Mouse (Mus musculus): ENCODE measurements at regions not wholly inside any gene's neighbourhood (a gene's known extent, or its start where the extent isn't known, plus 50 kb on each side); places are given as distances from the start of the nearest gene placed in this dataset.

GRCm38 (mm10) chr13:102258207-102258606, 435.2 kb upstream of the Cd180 start:
- no peaks in the 10 kb centered on the region for H3K9me3 ChIP-seq (ENCODE audit: low read length)
- H3K4me3 ChIP-seq (replicated peaks; ENCODE audit: low read length) = no peak overlapping the region
- no peaks in the 10 kb centered on the region for H3K4me1 ChIP-seq (replicated peaks; ENCODE audit: low read depth, low read length)
- TF ChIP-seq NANOG (IDR thresholded peaks at IDR 0.05; ENCODE audit: borderline replicate concordance, low read length) (no peak), CTCF (conservative IDR thresholded peaks at IDR 0.05; ENCODE audit: low read length) (no peak), POU5F1 (IDR thresholded peaks at IDR 0.05; ENCODE audit: borderline replicate concordance, low read length) (no peak)
- H3K27me3 ChIP-seq (ENCODE audit: insufficient read depth, low read length) = no peaks in the 10 kb centered on the region
- no peaks in the 10 kb centered on the region for H3K36me3 ChIP-seq (ENCODE audit: insufficient read depth, low read length)

DNA sequence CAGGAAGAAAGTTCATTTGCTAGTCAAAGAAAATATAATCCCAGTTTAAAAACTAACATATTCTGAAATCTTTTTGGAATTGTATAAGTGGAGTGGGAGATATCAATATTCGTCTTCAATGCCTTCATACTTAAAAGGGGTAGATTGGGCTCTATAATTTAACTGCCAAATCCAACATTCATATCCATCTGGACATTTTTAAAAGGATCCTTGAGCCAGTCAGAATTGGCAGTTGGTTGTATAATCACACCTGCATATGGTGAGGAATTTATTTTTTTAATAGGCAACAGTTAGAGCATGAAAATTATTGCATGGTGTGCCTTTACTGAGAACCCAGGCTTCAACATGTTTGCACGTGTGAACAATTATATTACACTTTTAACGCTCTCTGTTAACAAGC, 419.5 kb upstream of the Cd180 start:
- TF ChIP-seq CTCF (conservative IDR thresholded peaks at IDR 0.05; ENCODE audit: low read length) (no peak), NANOG (IDR thresholded peaks at IDR 0.05; ENCODE audit: borderline replicate concordance, low read length) (no peak), POU5F1 (IDR thresholded peaks at IDR 0.05; ENCODE audit: borderline replicate concordance, low read length) (no peak)
- Histone ChIP-seq H3K4me3 (replicated peaks; ENCODE audit: low read length) (no peak overlapping the region), H3K9me3 (ENCODE audit: low read length) (no peaks in the 10 kb centered on the region), H3K27me3 (ENCODE audit: insufficient read depth, low read length) (no peaks in the 10 kb centered on the region), H3K4me1 (replicated peaks; ENCODE audit: low read depth, low read length) (no peaks in the 10 kb centered on the region), H3K36me3 (ENCODE audit: insufficient read depth, low read length) (no peaks in the 10 kb centered on the region)

DNA sequence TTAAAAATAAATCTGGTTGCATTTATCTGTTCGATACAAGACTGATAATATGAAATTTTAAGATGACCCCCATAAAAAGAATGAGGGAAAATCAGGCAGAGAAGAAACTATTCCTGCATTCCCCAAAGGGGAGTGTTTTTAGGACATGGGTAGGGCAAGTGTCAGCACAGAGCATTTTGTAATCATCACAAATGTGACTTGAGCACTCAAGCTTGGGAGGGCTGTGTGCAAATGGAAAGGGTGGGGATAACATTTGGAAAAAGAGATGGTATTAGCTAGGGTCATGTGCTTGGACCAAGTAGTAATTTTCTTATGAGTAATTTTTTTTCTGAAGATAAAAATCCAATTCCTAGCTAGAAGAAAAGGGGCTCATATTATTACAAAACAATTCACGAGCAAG, 418.1 kb upstream of the Cd180 start:
- no peaks in the 10 kb centered on the region for H3K27me3 ChIP-seq (ENCODE audit: insufficient read depth, low read length)
- TF ChIP-seq POU5F1 (IDR thresholded peaks at IDR 0.05; ENCODE audit: borderline replicate concordance, low read length) = no peak
- TF ChIP-seq CTCF (conservative IDR thresholded peaks at IDR 0.05; ENCODE audit: low read length) = no peak
- no peak for TF ChIP-seq NANOG (IDR thresholded peaks at IDR 0.05; ENCODE audit: borderline replicate concordance, low read length)
- no peaks in the 10 kb centered on the region for H3K9me3 ChIP-seq (ENCODE audit: low read length)
- no peaks in the 10 kb centered on the region for H3K4me1 ChIP-seq (replicated peaks; ENCODE audit: low read depth, low read length)
- H3K4me3 ChIP-seq (replicated peaks; ENCODE audit: low read length) = no peak overlapping the region
- H3K36me3 ChIP-seq (ENCODE audit: insufficient read depth, low read length) = no peaks in the 10 kb centered on the region

GRCm38 (mm10) chr13:102276885-102277284, 416.5 kb upstream of the Cd180 start:
- no peaks in the 10 kb centered on the region for H3K4me1 ChIP-seq (replicated peaks; ENCODE audit: low read depth, low read length)
- no peaks in the 10 kb centered on the region for H3K36me3 ChIP-seq (ENCODE audit: insufficient read depth, low read length)
- H3K27me3 ChIP-seq (ENCODE audit: insufficient read depth, low read length) = no peaks in the 10 kb centered on the region
- H3K9me3 ChIP-seq (ENCODE audit: low read length) = no peaks in the 10 kb centered on the region
- no peak overlapping the region for H3K4me3 ChIP-seq (replicated peaks; ENCODE audit: low read length)
- TF ChIP-seq POU5F1 (IDR thresholded peaks at IDR 0.05; ENCODE audit: borderline replicate concordance, low read length) = no peak
- no peak for TF ChIP-seq CTCF (conservative IDR thresholded peaks at IDR 0.05; ENCODE audit: low read length)
- no peak for TF ChIP-seq NANOG (IDR thresholded peaks at IDR 0.05; ENCODE audit: borderline replicate concordance, low read length)

- no peaks in the 10 kb centered on the region for H3K9me3 ChIP-seq (ENCODE audit: low read length)
- no peaks in the 10 kb centered on the region for H3K4me1 ChIP-seq (replicated peaks; ENCODE audit: low read depth, low read length)
- H3K4me3 ChIP-seq (replicated peaks; ENCODE audit: low read length) = no peak overlapping the region
- TF ChIP-seq POU5F1 (IDR thresholded peaks at IDR 0.05; ENCODE audit: borderline replicate concordance, low read length) = no peak
- TF ChIP-seq NANOG (IDR thresholded peaks at IDR 0.05; ENCODE audit: borderline replicate concordance, low read length) = no peak
- no peak for TF ChIP-seq CTCF (conservative IDR thresholded peaks at IDR 0.05; ENCODE audit: low read length)
- H3K27me3 ChIP-seq (ENCODE audit: insufficient read depth, low read length) = no peaks in the 10 kb centered on the region
- no peaks in the 10 kb centered on the region for H3K36me3 ChIP-seq (ENCODE audit: insufficient read depth, low read length)
These were observed 413.2 kb upstream of the Cd180 start for GRCm38 (mm10) chr13:102280198-102280597.

DNA sequence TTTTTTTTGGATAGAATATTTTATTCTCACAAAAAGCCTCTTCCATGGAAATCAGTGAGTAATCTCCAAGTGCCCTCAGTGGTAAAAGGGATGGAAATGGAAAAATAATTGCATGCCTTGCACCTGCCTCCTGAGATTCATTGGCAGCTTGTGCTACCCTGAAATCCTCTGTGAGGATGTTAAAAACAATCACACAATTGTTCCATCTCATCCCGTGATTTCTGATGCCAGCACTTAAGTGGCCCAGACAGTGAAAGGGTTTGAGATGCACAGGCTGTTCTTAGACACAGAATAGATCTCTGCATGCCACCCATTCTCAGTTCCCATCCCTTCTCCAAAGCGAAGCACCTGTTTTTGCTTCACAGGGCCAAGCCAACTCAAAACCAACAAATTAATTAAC, 398.9 kb upstream of the Cd180 start:
- no peaks in the 10 kb centered on the region for H3K9me3 ChIP-seq (ENCODE audit: low read length)
- H3K36me3 ChIP-seq (ENCODE audit: insufficient read depth, low read length) = no peaks in the 10 kb centered on the region
- TF ChIP-seq POU5F1 (IDR thresholded peaks at IDR 0.05; ENCODE audit: borderline replicate concordance, low read length) (no peak), CTCF (conservative IDR thresholded peaks at IDR 0.05; ENCODE audit: low read length) (no peak), NANOG (IDR thresholded peaks at IDR 0.05; ENCODE audit: borderline replicate concordance, low read length) (no peak)
- H3K27me3 ChIP-seq (ENCODE audit: insufficient read depth, low read length) = no peaks in the 10 kb centered on the region
- H3K4me3 ChIP-seq (replicated peaks; ENCODE audit: low read length) = no peak overlapping the region
- H3K4me1 ChIP-seq (replicated peaks; ENCODE audit: low read depth, low read length) = no peaks in the 10 kb centered on the region

DNA sequence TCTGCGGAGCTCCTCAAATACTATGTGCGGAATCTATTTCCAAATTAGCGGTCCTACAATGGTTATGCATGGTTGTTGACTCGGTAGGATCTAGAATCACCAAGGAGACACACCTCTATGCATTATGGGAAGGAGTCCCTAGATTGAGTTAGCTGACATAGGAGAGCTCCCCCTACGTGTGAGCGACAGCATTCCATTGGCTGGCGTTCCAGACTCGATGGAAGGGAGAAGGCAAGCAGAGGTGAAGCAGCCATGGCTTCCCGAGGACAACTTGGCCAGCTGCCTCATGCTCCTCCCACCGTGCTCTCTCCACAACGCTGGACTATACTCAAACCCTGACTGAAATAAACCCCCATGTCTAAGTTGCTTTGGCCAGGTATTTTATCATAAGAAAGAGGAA, 398.3 kb upstream of the Cd180 start:
- Histone ChIP-seq H3K4me3 (replicated peaks; ENCODE audit: low read length) (peak overlapping the region; percentile 32; the same call in 1 of the 2 replicates), H3K36me3 (ENCODE audit: insufficient read depth, low read length) (no peaks in the 10 kb centered on the region), H3K9me3 (ENCODE audit: low read length) (no peaks in the 10 kb centered on the region), H3K27me3 (ENCODE audit: insufficient read depth, low read length) (no peaks in the 10 kb centered on the region), H3K4me1 (replicated peaks; ENCODE audit: low read depth, low read length) (no peaks in the 10 kb centered on the region)
- TF ChIP-seq NANOG (IDR thresholded peaks at IDR 0.05; ENCODE audit: borderline replicate concordance, low read length) (no peak), CTCF (conservative IDR thresholded peaks at IDR 0.05; ENCODE audit: low read length) (no peak; the same call in 1 of the 2 replicates), POU5F1 (IDR thresholded peaks at IDR 0.05; ENCODE audit: borderline replicate concordance, low read length) (no peak)

DNA sequence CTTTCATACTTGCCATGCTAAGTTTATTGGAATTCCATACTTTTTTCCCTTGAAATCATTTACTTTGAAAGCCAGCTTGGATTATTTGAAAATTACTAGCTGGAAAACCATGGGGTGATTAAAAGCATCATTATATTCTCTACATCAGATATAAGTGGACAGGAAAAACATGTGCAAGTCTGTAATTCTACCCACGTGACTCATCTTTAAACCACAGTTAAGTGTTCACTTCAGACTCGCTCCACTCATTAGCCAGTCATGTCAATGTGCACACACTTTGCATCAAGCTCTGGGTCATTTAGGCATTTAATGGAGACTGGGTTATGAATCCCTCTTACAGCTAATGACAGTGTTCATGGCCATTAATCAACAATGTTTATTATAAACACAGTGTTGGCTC, 385.4 kb upstream of the Cd180 start:
- Histone ChIP-seq H3K4me3 (replicated peaks; ENCODE audit: low read length) (no peak overlapping the region), H3K27me3 (ENCODE audit: insufficient read depth, low read length) (no peaks in the 10 kb centered on the region), H3K4me1 (replicated peaks; ENCODE audit: low read depth, low read length) (no peaks in the 10 kb centered on the region), H3K36me3 (ENCODE audit: insufficient read depth, low read length) (no peaks in the 10 kb centered on the region), H3K9me3 (ENCODE audit: low read length) (no peaks in the 10 kb centered on the region)
- TF ChIP-seq POU5F1 (IDR thresholded peaks at IDR 0.05; ENCODE audit: borderline replicate concordance, low read length) = no peak
- TF ChIP-seq NANOG (IDR thresholded peaks at IDR 0.05; ENCODE audit: borderline replicate concordance, low read length) = no peak
- no peak for TF ChIP-seq CTCF (conservative IDR thresholded peaks at IDR 0.05; ENCODE audit: low read length)

DNA sequence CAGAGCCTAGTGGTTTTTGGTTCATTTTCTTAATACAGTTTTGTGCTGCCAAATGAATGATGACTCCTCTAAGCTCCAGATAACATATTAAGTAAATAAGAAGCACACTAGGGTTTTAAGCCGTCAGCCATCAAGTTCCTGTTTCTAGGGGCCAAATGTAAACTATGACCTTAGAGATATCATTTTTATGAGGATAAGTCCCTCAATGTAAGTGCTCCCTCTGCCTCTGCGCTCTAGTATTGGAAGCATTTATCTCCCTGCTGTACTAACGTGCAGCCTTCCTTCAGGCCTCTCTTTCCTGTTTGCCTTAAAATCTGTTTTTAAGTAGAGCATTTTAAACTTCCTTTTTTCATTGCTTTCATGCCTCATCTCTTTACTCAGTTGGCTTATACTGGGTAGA, 381.3 kb upstream of the Cd180 start:
- H3K36me3 ChIP-seq (ENCODE audit: insufficient read depth, low read length) = no peaks in the 10 kb centered on the region
- H3K9me3 ChIP-seq (ENCODE audit: low read length) = no peaks in the 10 kb centered on the region
- no peak overlapping the region for H3K4me3 ChIP-seq (replicated peaks; ENCODE audit: low read length)
- no peaks in the 10 kb centered on the region for H3K4me1 ChIP-seq (replicated peaks; ENCODE audit: low read depth, low read length)
- no peak for TF ChIP-seq NANOG (IDR thresholded peaks at IDR 0.05; ENCODE audit: borderline replicate concordance, low read length)
- no peak for TF ChIP-seq CTCF (conservative IDR thresholded peaks at IDR 0.05; ENCODE audit: low read length)
- no peak for TF ChIP-seq POU5F1 (IDR thresholded peaks at IDR 0.05; ENCODE audit: borderline replicate concordance, low read length)
- no peaks in the 10 kb centered on the region for H3K27me3 ChIP-seq (ENCODE audit: insufficient read depth, low read length)

Measured in E14TG2a.4 (cell line).